Mouse (Mus musculus): ENCODE results near the gene Gper1. TPM values are rescaled to one million over a fixed set of nuclear protein-coding genes. Genes with fewer than 3 reads are reported as not detected.

Gper1 gene
- 0.17 and 0.31 TPM in 2 replicates for polyA plus RNA-seq (2015; fragmentation: Nextera tagmentation; extraction: Ambion mirVana)

- Histone ChIP-seq H3K4me3 (replicated peaks) (no peak within 1 kb of the TSS), H3K4me1 (replicated peaks) (0 out of 2 replicates have a peak, but pooled peaks cover 5% of the 10 kb centered on the region), H3K4me2 (no peak within 1 kb of the TSS), H3K9me3 (replicated peaks) (no peaks in the 10 kb centered on the region), H3K27ac (no peak within 1 kb of the TSS), H3K9ac (no peak within 1 kb of the TSS), H3K36me3 (no peaks in the 10 kb centered on the region), H3K27me3 (no peaks in the 10 kb centered on the region)
- ATAC-seq (ENCODE audit: low read depth) (no peak), DNase-seq (no peak)
- WGBS (ENCODE audit: insufficient replicate concordance) = 73% methylated on average over 21 of the region's 21 CpGs
These were observed at the start of gene Gper1 for GRCm38 (mm10) chr5:139423026-139423865. Gene Gper1, plus strand, starts transcription at chr5:139423151.

- ATAC-seq (ENCODE audit: low read depth) = no peak
- 0 out of 2 replicates have a peak overlapping the region, but pooled peaks have one; percentile 19 for H3K4me2 ChIP-seq
- H3K27ac ChIP-seq = peak overlapping the region; percentile 100
- H3K4me1 ChIP-seq (replicated peaks) = peaks cover 95% of the 10 kb centered on the region
- 48% methylated on average over 6 of the region's 6 CpGs for WGBS (ENCODE audit: insufficient replicate concordance)
- no peaks in the 10 kb centered on the region for H3K27me3 ChIP-seq
- no peak overlapping the region for H3K4me3 ChIP-seq (replicated peaks)
- peak overlapping the region; percentile 33; the same call in 1 of the 2 replicates for H3K9ac ChIP-seq
- no peaks in the 10 kb centered on the region for H3K36me3 ChIP-seq
- no peaks in the 10 kb centered on the region for H3K9me3 ChIP-seq (replicated peaks)
- no peak for DNase-seq
These were observed 49.0 kb upstream of the Gper1 start for GRCm38 (mm10) chr5:139373889-139374444.

- Histone ChIP-seq H3K4me2 (no peak overlapping the region), H3K27me3 (no peaks in the 10 kb centered on the region), H3K4me1 (replicated peaks) (peaks cover 97% of the 10 kb centered on the region), H3K9me3 (replicated peaks) (no peaks in the 10 kb centered on the region), H3K36me3 (no peaks in the 10 kb centered on the region), H3K27ac (peak overlapping the region; percentile 100), H3K9ac (0 out of 2 replicates have a peak overlapping the region, but pooled peaks have one; percentile 33), H3K4me3 (replicated peaks) (no peak overlapping the region)
- 70% methylated on average over 2 of the region's 2 CpGs for WGBS (ENCODE audit: insufficient replicate concordance)
- ATAC-seq (ENCODE audit: low read depth) (no peak), DNase-seq (no peak)
These were observed 48.1 kb upstream of the Gper1 start for GRCm38 (mm10) chr5:139374841-139375240.

- no peak for DNase-seq
- no peak for ATAC-seq (ENCODE audit: low read depth)
- Histone ChIP-seq H3K4me1 (replicated peaks) (peaks cover 93% of the 10 kb centered on the region), H3K9ac (peak within 1 kb of the TSS; percentile 97), H3K4me3 (replicated peaks) (peak within 1 kb of the TSS; percentile 98; the same call in 1 of the 2 replicates), H3K27ac (peak within 1 kb of the TSS; percentile 100), H3K4me2 (peak within 1 kb of the TSS; percentile 89), H3K27me3 (no peaks in the 10 kb centered on the region), H3K9me3 (replicated peaks) (no peaks in the 10 kb centered on the region), H3K36me3 (no peaks in the 10 kb centered on the region)
- 22% methylated on average over 18 of the region's 18 CpGs for WGBS (ENCODE audit: insufficient replicate concordance)
These were observed 45.3 kb upstream of the Gper1 start, which contains the start of gene Gpr146 for GRCm38 (mm10) chr5:139377468-139378270. Gene Gpr146, plus strand, starts transcription at chr5:139377697.

GRCm38 (mm10) chr5:139378271-139378556 lies 44.7 kb upstream of the Gper1 start:
- 59% methylated on average over 7 of the region's 7 CpGs for WGBS (ENCODE audit: insufficient replicate concordance)
- H3K4me2 ChIP-seq = 0 out of 2 replicates have a peak overlapping the region, but pooled peaks have one; percentile 42
- no peaks in the 10 kb centered on the region for H3K27me3 ChIP-seq
- H3K36me3 ChIP-seq = peaks cover under 1% of the 10 kb centered on the region; the same call in 1 of the 2 replicates
- peaks cover 93% of the 10 kb centered on the region for H3K4me1 ChIP-seq (replicated peaks)
- no peak for ATAC-seq (ENCODE audit: low read depth)
- peak overlapping the region; percentile 97 for H3K9ac ChIP-seq
- no peak for DNase-seq
- H3K9me3 ChIP-seq (replicated peaks) = no peaks in the 10 kb centered on the region
- H3K27ac ChIP-seq = peak overlapping the region; percentile 100
- H3K4me3 ChIP-seq (replicated peaks) = no peak overlapping the region

GRCm38 (mm10) chr5:139378986-139379629 lies 43.8 kb upstream of the Gper1 start:
- Histone ChIP-seq H3K9me3 (replicated peaks) (no peaks in the 10 kb centered on the region), H3K27me3 (no peaks in the 10 kb centered on the region), H3K27ac (peak overlapping the region; percentile 100), H3K36me3 (peaks cover 8% of the 10 kb centered on the region), H3K9ac (peak overlapping the region; percentile 97), H3K4me3 (replicated peaks) (peak overlapping the region; percentile 98), H3K4me1 (replicated peaks) (peaks cover 93% of the 10 kb centered on the region), H3K4me2 (peak overlapping the region; percentile 89)
- no peak for ATAC-seq (ENCODE audit: low read depth)
- WGBS (ENCODE audit: insufficient replicate concordance) = 13% methylated on average over 21 of the region's 21 CpGs
- DNase-seq = no peak

GRCm38 (mm10) chr5:139379771-139380384 lies 43.1 kb upstream of the Gper1 start:
- Histone ChIP-seq H3K27me3 (no peaks in the 10 kb centered on the region), H3K9me3 (replicated peaks) (no peaks in the 10 kb centered on the region), H3K4me3 (replicated peaks) (peak overlapping the region; percentile 98), H3K4me2 (peak overlapping the region; percentile 89), H3K27ac (peak overlapping the region; percentile 100), H3K36me3 (peaks cover 16% of the 10 kb centered on the region), H3K9ac (peak overlapping the region; percentile 97), H3K4me1 (replicated peaks) (peaks cover 93% of the 10 kb centered on the region)
- 2% methylated on average over 8 of the region's 8 CpGs for WGBS (ENCODE audit: insufficient replicate concordance)
- ATAC-seq (ENCODE audit: low read depth) (peak; percentile 6), DNase-seq (no peak)

- H3K4me3 ChIP-seq (replicated peaks) = peak overlapping the region; percentile 98
- DNase-seq (peak; percentile 95), ATAC-seq (ENCODE audit: low read depth) (peak; percentile 71)
- peak overlapping the region; percentile 89 for H3K4me2 ChIP-seq
- H3K36me3 ChIP-seq = peaks cover 23% of the 10 kb centered on the region
- no peaks in the 10 kb centered on the region for H3K9me3 ChIP-seq (replicated peaks)
- peak overlapping the region; percentile 97 for H3K9ac ChIP-seq
- peaks cover 93% of the 10 kb centered on the region for H3K4me1 ChIP-seq (replicated peaks)
- under 1% methylated on average over 73 of the region's 73 CpGs for WGBS (ENCODE audit: insufficient replicate concordance)
- H3K27me3 ChIP-seq = no peaks in the 10 kb centered on the region
- peak overlapping the region; percentile 100 for H3K27ac ChIP-seq
These were observed 42.3 kb upstream of the Gper1 start for GRCm38 (mm10) chr5:139380385-139381248.

GRCm38 (mm10) chr5:139381586-139382513 lies 41.1 kb upstream of the Gper1 start:
- 27% methylated on average over 18 of the region's 18 CpGs for WGBS (ENCODE audit: insufficient replicate concordance)
- Histone ChIP-seq H3K27me3 (no peaks in the 10 kb centered on the region), H3K4me3 (replicated peaks) (peak overlapping the region; percentile 98), H3K4me2 (peak overlapping the region; percentile 89), H3K27ac (peak overlapping the region; percentile 100), H3K9ac (peak overlapping the region; percentile 97), H3K9me3 (replicated peaks) (no peaks in the 10 kb centered on the region), H3K4me1 (replicated peaks) (peaks cover 93% of the 10 kb centered on the region), H3K36me3 (peaks cover 33% of the 10 kb centered on the region)
- peak; percentile 85 for DNase-seq
- ATAC-seq (ENCODE audit: low read depth) = peak; percentile 59

Data from liver, embryonic 13.5 days (tissue).